ENCODE assay signal across 11 mouse cellular contexts in the genomic region with DNA sequence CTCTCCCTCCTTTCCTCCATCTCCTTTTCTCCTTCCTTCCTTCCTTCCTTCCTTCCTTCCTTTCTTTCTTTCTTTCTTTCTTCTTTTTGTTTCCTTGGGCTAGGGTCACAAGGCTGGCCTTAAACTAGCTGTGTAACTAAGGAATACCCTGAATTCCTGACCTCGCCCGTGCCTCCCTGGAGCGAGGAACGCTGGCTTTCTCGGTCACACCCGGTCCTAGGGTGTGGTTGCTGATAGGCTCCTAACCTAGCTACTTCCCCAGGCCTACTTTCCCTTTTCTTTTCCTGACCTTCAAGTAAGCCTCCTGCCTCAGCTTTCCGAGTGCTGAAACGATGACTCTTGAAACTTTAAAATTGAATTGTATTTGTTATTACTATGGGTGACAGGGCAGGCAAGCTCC. TPM values are rescaled to one million over a fixed set of nuclear protein-coding genes. Genes with fewer than 3 reads are reported as not detected.
DNase-seq lines count a peak whose midpoint lies in the region; ATAC-seq and TF ChIP-seq lines count a peak whose summit lies in the region.
"Had no signal": no experiment of that assay in that cellular context is flagged by ENCODE, and none has a peak within 500 bp of the region (broad histone marks: within the 10 kb centered on the region; RNA-seq: fewer than 3 reads in every experiment).

No protein-coding gene starts in this region.

- no peak overlapping the region for H3K9ac ChIP-seq in midbrain, embryonic 16.5 days (ENCODE audit: low read depth, low read length)
- 0 out of 2 replicates have a peak overlapping the region, but pooled peaks have one; percentile 22 for H3K9ac ChIP-seq in liver, embryonic 11.5 days (ENCODE audit: low read depth, low read length)
- H3K9ac ChIP-seq in stomach, postnatal 0 days (ENCODE audit: low read length), result no peak overlapping the region
- H3K9ac ChIP-seq: hindbrain, embryonic 14.5 days; midbrain, embryonic 15.5 days had no signal

- no peaks in the 10 kb centered on the region for H3K27me3 ChIP-seq in heart, embryonic 10.5 days (ENCODE audit: insufficient read depth, poor library complexity, severe bottlenecking)
- no peaks in the 10 kb centered on the region for H3K27me3 ChIP-seq in midbrain, embryonic 10.5 days (ENCODE audit: low read depth, poor library complexity, severe bottlenecking)
- H3K27me3 ChIP-seq in midbrain, embryonic 16.5 days (ENCODE audit: control insufficient read depth, insufficient read depth, low read depth, low read length), result no peaks in the 10 kb centered on the region
- H3K27me3 ChIP-seq in liver, embryonic 11.5 days (replicated peaks; ENCODE audit: control insufficient read depth, insufficient read depth, low read length), result no peaks in the 10 kb centered on the region
- H3K27me3 ChIP-seq in stomach, postnatal 0 days (ENCODE audit: control insufficient read depth, insufficient read depth, low read length), result no peaks in the 10 kb centered on the region
- H3K27me3 ChIP-seq: midbrain, embryonic 15.5 days had no signal

- no peaks in the 10 kb centered on the region for H3K36me3 ChIP-seq in heart, embryonic 10.5 days
- no peaks in the 10 kb centered on the region for H3K36me3 ChIP-seq in midbrain, embryonic 10.5 days
- H3K36me3 ChIP-seq in midbrain, embryonic 16.5 days (ENCODE audit: control insufficient read depth, insufficient read depth, low read length), result no peaks in the 10 kb centered on the region
- no peaks in the 10 kb centered on the region for H3K36me3 ChIP-seq in liver, embryonic 11.5 days (ENCODE audit: control insufficient read depth, insufficient read depth, low read length)
- no peaks in the 10 kb centered on the region for H3K36me3 ChIP-seq in stomach, postnatal 0 days (ENCODE audit: control insufficient read depth, insufficient read depth, low read length)
- H3K36me3 ChIP-seq: midbrain, embryonic 15.5 days had no signal

- peaks cover 44% of the 10 kb centered on the region for H3K4me1 ChIP-seq in heart, embryonic 10.5 days
- peaks cover 26% of the 10 kb centered on the region for H3K4me1 ChIP-seq in midbrain, embryonic 10.5 days
- no peaks in the 10 kb centered on the region; the same call in 1 of the 2 replicates for H3K4me1 ChIP-seq in midbrain, embryonic 16.5 days (ENCODE audit: control insufficient read depth, insufficient read depth, low read length)
- peaks cover 37% of the 10 kb centered on the region for H3K4me1 ChIP-seq in liver, embryonic 11.5 days (replicated peaks; ENCODE audit: control insufficient read depth, insufficient read depth, low read length)
- no peaks in the 10 kb centered on the region for H3K4me1 ChIP-seq in stomach, postnatal 0 days (replicated peaks; ENCODE audit: control insufficient read depth, insufficient read depth)

- H3K9me3 ChIP-seq in heart, embryonic 10.5 days, result no peaks in the 10 kb centered on the region
- no peaks in the 10 kb centered on the region for H3K9me3 ChIP-seq in midbrain, embryonic 10.5 days (replicated peaks)
- H3K9me3 ChIP-seq in midbrain, embryonic 16.5 days (replicated peaks; ENCODE audit: control insufficient read depth, low read length, poor library complexity, severe bottlenecking), result no peaks in the 10 kb centered on the region
- no peaks in the 10 kb centered on the region for H3K9me3 ChIP-seq in liver, embryonic 11.5 days (ENCODE audit: control insufficient read depth, low read length)
- no peaks in the 10 kb centered on the region for H3K9me3 ChIP-seq in stomach, postnatal 0 days (ENCODE audit: control insufficient read depth, low read length)
- H3K9me3 ChIP-seq: midbrain, embryonic 15.5 days had no signal

- WGBS in heart, embryonic 10.5 days, result 24% methylated on average over 8 of the region's 8 CpGs
- WGBS in midbrain, embryonic 10.5 days, result 68% methylated on average over 8 of the region's 8 CpGs
- 75% methylated on average over 8 of the region's 8 CpGs for WGBS in midbrain, embryonic 16.5 days
- WGBS in liver, embryonic 11.5 days, result 26% methylated on average over 8 of the region's 8 CpGs
- WGBS in stomach, postnatal 0 days, result 28% methylated on average over 8 of the region's 8 CpGs

- no peak for TF ChIP-seq CTCF in stomach, postnatal 0 days (IDR thresholded peaks at IDR 0.05; ENCODE audit: low read depth)

- peak overlapping the region; percentile 82 for H3K27ac ChIP-seq in heart, embryonic 10.5 days
- H3K27ac ChIP-seq in midbrain, embryonic 10.5 days (replicated peaks), result peak overlapping the region; percentile 80; the same call in 1 of the 2 replicates
- H3K27ac ChIP-seq in midbrain, embryonic 16.5 days (ENCODE audit: low read length), result no peak overlapping the region
- peak overlapping the region; percentile 79; the same call in 1 of the 2 replicates for H3K27ac ChIP-seq in liver, embryonic 11.5 days (ENCODE audit: low read depth, low read length)
- H3K27ac ChIP-seq in stomach, postnatal 0 days (replicated peaks), result peak overlapping the region; percentile 67
- H3K27ac ChIP-seq: hindbrain, embryonic 14.5 days; midbrain, embryonic 15.5 days had no signal

- TF ChIP-seq EP300 in stomach, postnatal 0 days (optimal IDR thresholded peaks at IDR 0.05), result no peak

- no peak for DNase-seq in heart, embryonic 10.5 days (ENCODE audit: low spot score)
- DNase-seq in heart, postnatal 25 days (ENCODE audit: low spot score), result no peak
- DNase-seq in midbrain, embryonic 10.5 days (ENCODE audit: low spot score), result no peak
- no peak for DNase-seq in liver, embryonic 11.5 days (ENCODE audit: low spot score)
- peak; percentile 72 for DNase-seq in stomach, postnatal 0 days (ENCODE audit: low spot score)
- no peak for DNase-seq in retina, embryonic 14.5 days (ENCODE audit: low spot score)
- DNase-seq: cerebellum, adult 11-12 months had no signal

- intact Hi-C loops in heart, postnatal 25 days (cut with DNase I), result no loop called here

- H3K4me3 ChIP-seq in heart, embryonic 10.5 days, result peak overlapping the region; percentile 5; the same call in 1 of the 2 replicates
- H3K4me3 ChIP-seq in midbrain, embryonic 10.5 days, result no peak overlapping the region
- no peak overlapping the region for H3K4me3 ChIP-seq in midbrain, embryonic 16.5 days (ENCODE audit: low read depth, low read length)
- no peak overlapping the region for H3K4me3 ChIP-seq in liver, embryonic 11.5 days (ENCODE audit: low read depth, low read length)
- H3K4me3 ChIP-seq in stomach, postnatal 0 days (ENCODE audit: low read depth, low read length), result no peak overlapping the region
- H3K4me3 ChIP-seq: midbrain, embryonic 15.5 days had no signal

- no peak for ATAC-seq in midbrain, embryonic 16.5 days
- ATAC-seq in liver, embryonic 11.5 days (replicated peaks; ENCODE audit: low FRiP score), result 0 out of 2 replicates have a peak, but pooled peaks have one; percentile 30
- ATAC-seq in stomach, postnatal 0 days (ENCODE audit: low FRiP score, low TSS enrichment), result peak; percentile 57
- ATAC-seq in monocyte, adult 5-6 weeks (replicated peaks; ENCODE audit: insufficient number of reproducible peaks, low FRiP score, low TSS enrichment, poor library complexity, severe bottlenecking), result no peak
- ATAC-seq: midbrain, embryonic 15.5 days had no signal

- no peak overlapping the region for H3K4me2 ChIP-seq in midbrain, embryonic 16.5 days (ENCODE audit: low read length)
- peak overlapping the region; percentile 40 for H3K4me2 ChIP-seq in liver, embryonic 11.5 days
- H3K4me2 ChIP-seq in stomach, postnatal 0 days (replicated peaks; ENCODE audit: low read depth), result 0 out of 2 replicates have a peak overlapping the region, but pooled peaks have one; percentile 8
- H3K4me2 ChIP-seq: hindbrain, embryonic 14.5 days; midbrain, embryonic 15.5 days had no signal

RNA-seq across cellular contexts. Expression of gene Ncoa3, which starts 23.0 kb away (rescaled TPM):
- 14.8 and 15.8 TPM in 2 replicates for polyA plus RNA-seq in heart, embryonic 10.5 days (2016; fragmentation: Nextera tagmentation; extraction: Ambion mirVana)
- total RNA-seq in heart, postnatal 25 days (2021), result 10 to 100 TPM; 23.8 to 29.6 TPM
- 15.2 and 15.9 TPM in 2 replicates for polyA plus RNA-seq in midbrain, embryonic 10.5 days (2016; fragmentation: Nextera tagmentation; extraction: Ambion mirVana)
- polyA plus RNA-seq in midbrain, embryonic 16.5 days (2015; fragmentation: Nextera tagmentation; extraction: Ambion mirVana), result 15.5 and 16.0 TPM in 2 replicates
- polyA plus RNA-seq in liver, embryonic 11.5 days (2014; fragmentation: Nextera tagmentation; extraction: Ambion mirVana), result 15.2 and 16.6 TPM in 2 replicates
- polyA plus RNA-seq in stomach, postnatal 0 days (2015; fragmentation: Nextera tagmentation; extraction: Ambion mirVana), result 7.5 and 8.3 TPM in 2 replicates
- total RNA-seq in monocyte, adult 5-6 weeks (2017), result 73.0 to 105 TPM (median 76.8 TPM) in 3 replicates

Comparison
In these comparisons a context has a peak if more than half of its experiments do, and no peak if none do; other contexts are left out.
1. ATAC-seq: peak in liver, embryonic 11.5 days (single experiment) and stomach, postnatal 0 days (single experiment); none in midbrain, embryonic 16.5 days (single experiment) and monocyte, adult 5-6 weeks (single experiment).